Mouse (Mus musculus): Measurements from ENCODE around the gene Prdm11.

Prdm11 gene

GRCm38 (mm10) chr2:93046509-93046835, 505 bp upstream of the Prdm11 start:
- DNase-seq (ENCODE audit: low read depth in 2 of 2, low spot score in 2 of 2) = no peak

DNA sequence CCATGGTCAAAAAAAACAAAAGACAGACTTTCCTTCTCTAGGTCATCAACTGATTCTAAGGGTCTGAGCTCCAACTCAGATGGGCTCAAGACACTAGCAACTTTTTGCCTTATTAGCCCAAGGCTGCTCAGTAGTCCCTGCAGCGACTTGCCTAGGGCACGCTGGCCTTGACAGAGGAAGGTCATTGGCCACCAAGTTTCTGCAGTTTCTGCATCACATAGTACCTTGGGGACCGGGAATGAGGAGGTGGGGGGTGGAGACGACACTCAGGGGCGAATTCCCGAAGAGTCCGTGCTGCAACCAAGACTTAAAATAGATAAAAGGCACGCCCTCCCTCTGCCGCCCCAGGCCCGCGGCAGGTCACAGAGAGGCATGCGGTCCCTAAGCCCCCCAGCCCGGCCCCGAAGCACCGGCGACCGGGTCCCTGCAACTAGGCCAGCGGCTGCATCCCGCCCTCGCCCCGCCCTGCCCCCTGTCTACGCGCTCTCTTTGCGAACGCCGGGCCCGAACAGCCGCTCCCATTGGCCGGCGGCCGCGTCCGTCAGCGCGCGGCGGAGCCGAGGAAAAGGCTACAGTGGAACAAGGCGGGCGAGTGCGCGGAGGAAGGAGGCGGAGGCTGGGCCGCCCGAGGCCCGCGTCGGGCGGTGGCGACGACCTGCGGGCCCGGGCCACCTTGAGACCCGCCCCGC, 694 bp downstream of the Prdm11 start:
- peak; percentile 87 to 88 for DNase-seq (ENCODE audit: low read depth in 2 of 2, low spot score in 2 of 2)

DNA sequence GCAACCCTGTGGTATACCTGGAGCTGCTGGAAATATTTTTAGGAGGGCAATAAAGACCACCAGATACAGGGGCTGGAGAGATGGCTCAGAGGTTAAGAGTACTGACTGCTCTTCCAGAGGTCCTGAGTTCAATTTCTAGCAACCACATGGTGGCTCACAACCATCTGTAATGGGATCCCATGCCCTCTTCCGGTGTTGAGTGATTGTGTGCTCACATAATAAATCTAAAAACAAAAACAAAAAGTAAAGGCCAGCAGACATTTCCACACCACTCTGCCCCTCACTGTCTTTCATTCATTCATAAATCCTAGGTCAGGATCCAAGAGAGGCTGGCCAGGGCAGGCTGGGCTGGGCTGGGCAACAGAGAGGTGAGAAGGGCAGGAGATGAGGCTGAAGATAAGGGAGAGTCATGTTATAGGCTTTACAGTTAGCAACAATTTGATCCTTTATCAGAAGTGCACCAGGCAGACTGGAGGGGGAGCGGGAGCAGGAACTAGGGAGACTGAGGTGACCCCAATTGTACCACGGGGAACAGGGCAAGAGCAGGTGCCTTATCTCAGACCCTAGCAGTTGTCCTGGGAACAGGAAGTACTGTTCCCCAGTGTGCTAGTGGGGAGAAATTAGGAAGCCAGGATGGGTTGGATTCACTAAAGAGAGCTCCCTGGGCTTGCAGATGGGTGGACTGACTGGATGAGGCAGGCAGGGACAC, 2.4 kb downstream of the Prdm11 start:
- no peak for DNase-seq (ENCODE audit: low read depth in 2 of 2, low spot score in 2 of 2)

GRCm38 (mm10) chr2:93041470-93041869, 4.5 kb downstream of the Prdm11 start:
- DNase-seq (ENCODE audit: low read depth in 2 of 2, low spot score in 2 of 2) = no peak

- no peak for DNase-seq (ENCODE audit: low read depth in 2 of 2, low spot score in 2 of 2)
These were observed 5.1 kb downstream of the Prdm11 start for GRCm38 (mm10) chr2:93040841-93041240.

DNA sequence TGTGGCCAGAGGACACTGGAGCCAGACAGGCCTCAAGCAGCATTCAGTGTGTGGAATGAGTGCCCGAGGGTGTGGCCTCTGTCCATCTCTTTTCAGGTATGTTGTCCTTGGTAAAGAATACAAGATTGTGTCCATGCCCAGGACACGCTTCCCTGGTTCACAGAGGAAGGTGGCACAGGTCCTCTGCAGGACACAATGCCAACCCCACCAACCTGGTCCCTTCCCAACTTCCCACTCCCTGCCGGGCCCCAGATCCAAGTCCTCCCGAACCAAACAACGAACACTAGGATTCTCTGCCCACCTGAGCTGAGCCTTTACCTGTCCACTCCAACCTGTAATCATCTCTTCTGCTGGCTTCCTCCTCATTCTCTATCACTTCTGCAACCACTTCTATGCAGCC, 6.3 kb downstream of the Prdm11 start:
- DNase-seq (ENCODE audit: low read depth in 2 of 2, low spot score in 2 of 2) = no peak

DNA sequence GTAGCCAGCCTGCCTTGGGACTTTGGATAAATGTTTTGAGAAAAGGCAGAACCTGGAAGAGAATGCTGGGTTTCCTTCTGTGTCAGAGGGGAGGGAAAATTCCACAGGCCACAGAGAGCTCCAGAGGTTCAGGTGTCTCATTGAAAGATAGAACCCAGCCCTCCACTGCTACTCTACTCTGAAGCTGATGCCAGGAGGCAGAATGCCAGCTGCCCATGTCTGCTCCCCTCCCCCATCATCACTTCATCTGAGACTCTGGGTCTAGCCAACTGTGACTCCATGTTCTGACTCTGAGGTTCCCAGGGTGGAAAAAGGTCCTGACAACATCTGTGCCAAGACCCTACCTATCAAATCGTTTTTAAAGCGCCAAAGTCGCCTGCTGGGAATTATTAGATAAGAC, 6.9 kb downstream of the Prdm11 start:
- DNase-seq (ENCODE audit: low read depth in 2 of 2, low spot score in 2 of 2) = no peak

- DNase-seq (ENCODE audit: low read depth in 2 of 2, low spot score in 2 of 2) = no peak
These were observed 10.3 kb downstream of the Prdm11 start for GRCm38 (mm10) chr2:93035631-93036030.

DNA sequence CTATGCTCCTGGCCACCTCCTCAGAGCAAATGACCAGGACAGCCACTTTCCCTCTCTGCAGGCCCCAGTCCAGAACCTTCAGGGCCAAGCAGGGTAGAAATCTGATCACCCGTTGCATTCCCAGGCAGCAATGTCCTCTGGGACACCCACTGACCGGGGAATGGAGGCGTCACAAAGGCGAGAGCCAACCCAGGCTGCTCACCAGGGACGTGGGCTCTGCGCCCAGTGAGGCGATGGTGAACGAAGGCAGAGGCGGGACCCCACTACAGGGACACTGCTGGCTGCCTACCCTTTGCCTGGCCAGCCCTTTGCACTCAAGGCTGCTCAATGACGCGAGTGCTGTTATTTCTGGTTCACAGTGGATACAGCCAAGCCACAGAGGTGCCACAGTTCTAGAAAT, 13.3 kb downstream of the Prdm11 start:
- no peak for DNase-seq (ENCODE audit: low read depth in 2 of 2, low spot score in 2 of 2)

DNA sequence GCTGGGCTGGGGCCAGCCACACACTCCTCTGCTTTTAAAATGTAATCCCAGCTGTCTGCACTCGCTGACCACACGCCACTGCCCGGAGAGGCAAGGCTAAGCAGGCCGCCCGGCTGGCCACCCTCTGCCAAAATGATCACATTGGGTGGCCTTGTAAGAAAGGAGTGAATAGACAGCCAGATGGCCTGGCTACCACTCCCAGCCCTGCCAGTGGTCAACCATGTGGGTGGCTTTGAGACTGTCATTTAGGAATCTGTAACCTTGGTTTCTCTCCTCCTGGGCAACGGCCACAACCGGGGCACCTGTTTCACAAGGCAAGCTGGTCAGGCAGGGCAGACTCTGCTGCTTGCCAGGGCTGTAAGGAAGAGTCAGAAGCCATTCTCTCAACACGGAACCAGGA, 13.9 kb downstream of the Prdm11 start:
- no peak for DNase-seq (ENCODE audit: low read depth in 2 of 2, low spot score in 2 of 2)

DNA sequence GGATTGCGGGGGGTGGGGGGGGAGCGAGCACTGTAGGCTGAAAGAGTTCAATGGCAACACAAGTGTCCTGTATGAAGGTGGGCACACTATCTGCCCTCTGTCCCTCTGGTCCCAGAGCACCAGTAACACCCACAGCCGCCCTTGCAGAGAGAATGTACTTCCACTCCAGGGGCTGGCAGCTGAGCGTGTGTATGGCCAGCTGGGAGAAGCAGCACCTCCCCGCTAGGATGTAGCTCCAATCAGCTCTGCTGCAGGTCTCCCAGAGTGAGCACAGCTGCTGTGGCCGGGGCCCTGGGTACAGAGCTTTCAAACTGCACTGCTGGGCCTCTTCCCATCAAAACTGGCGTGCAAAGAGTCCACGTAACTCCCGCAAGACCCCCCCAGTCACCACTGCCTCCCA, 14.9 kb downstream of the Prdm11 start:
- DNase-seq (ENCODE audit: low read depth in 2 of 2, low spot score in 2 of 2) = no peak

DNA sequence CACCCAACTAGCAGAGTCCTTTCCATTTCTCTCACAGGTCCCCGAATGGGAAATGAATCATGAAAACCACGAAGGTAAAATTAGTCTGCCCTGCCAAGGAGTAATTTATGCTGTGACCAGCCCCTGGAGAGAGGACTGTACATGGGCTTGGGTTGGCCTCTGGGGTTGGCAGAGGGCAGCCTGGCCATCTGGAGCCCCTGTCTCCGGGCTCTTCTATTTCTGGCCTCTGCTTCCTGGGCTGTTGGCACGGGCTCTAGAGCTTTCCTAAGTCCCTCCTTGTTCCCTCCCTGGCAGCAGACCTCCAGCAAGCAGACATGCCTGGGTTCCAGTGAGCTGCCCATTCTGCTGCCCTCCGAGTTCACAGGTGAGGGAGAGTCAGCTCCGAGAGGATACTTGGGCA, 15.9 kb downstream of the Prdm11 start:
- no peak for DNase-seq (ENCODE audit: low read depth in 2 of 2, low spot score in 2 of 2)

DNA sequence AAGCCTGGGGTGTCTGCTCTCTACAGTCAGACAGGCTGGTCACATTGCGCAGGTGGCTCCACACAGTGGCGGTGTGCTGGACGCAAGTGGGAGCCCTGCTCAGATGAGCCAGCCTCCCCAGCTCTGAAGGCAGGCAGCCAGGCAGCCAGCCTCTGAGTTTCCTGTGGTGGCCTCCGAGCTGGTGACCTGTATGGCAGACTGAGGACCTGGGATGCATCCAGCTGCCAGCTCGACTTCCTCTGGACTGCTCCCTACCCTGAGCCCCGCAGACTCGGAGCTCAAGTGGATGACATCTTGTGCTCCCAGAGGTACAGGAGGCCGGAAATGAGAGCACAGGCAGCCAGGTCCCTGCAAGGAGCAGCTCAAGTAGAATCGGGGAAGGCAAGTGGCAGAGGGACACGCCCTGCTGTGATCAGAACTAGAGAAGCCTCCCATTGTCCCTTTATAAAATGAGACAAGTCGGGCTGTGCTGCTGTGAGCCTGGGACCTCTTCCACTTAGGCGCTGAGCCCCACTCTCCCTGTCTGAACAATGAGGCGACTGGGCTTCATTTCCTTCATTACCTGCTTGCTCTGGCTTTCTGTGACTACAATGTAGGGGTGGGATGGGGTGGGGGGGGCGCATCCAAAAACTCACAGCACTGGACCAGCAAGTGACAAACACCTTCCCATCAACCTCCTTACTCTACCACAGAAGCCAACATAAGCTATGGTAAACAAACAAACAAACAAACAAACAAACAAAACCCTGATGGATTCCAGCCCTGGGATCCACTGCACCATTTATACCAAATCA, 16.5 kb downstream of the Prdm11 start:
- DNase-seq (ENCODE audit: low read depth in 2 of 2, low spot score in 2 of 2) = no peak

- DNase-seq (ENCODE audit: low read depth in 2 of 2, low spot score in 2 of 2) = no peak
These were observed 17.1 kb downstream of the Prdm11 start for GRCm38 (mm10) chr2:93028865-93029264.

GRCm38 (mm10) chr2:93027713-93028112, 18.3 kb downstream of the Prdm11 start:
- DNase-seq (ENCODE audit: low read depth in 2 of 2, low spot score in 2 of 2) = no peak

DNA sequence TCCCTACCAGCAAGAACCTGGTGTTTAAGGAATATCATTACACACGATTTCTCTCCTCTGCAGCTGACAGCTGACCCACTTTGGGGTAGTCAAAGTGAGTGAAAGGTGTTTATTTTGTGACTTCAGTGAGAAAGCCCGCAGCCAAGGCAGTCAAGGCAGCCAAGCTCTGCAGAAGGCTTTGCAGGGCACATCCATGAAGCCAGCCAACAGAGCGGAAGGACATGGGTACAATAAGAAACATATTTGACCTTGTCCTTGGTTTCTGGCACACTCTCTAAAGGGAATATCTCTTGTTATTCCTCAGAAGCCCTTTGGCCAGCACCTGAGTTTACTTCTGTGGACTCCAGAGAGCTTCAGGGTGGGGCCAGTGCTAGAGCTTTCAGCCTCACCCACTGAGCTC, 21.5 kb downstream of the Prdm11 start:
- DNase-seq (ENCODE audit: low read depth in 2 of 2, low spot score in 2 of 2) = no peak

DNA sequence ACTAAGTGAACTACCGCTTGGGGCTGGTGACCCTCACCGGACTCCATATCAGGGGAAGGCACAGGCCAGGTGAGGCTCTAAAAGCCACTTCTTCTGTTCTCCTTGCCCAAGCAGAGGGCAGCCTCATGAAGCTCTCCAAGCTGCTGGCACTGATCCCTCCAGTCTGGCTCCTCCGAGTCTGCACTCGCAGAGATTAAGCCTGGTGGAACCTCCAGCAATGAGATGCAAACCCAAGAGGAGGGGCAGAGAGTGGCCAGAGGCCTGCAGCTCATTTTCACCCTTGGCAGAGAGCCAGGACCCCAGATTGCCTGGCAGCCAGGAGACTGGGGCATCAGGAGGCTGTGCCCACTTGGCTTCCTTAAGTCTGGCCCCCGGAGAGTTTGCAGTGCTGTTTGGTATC, 27.1 kb downstream of the Prdm11 start:
- no peak for DNase-seq (ENCODE audit: low read depth in 2 of 2, low spot score in 2 of 2)

DNA sequence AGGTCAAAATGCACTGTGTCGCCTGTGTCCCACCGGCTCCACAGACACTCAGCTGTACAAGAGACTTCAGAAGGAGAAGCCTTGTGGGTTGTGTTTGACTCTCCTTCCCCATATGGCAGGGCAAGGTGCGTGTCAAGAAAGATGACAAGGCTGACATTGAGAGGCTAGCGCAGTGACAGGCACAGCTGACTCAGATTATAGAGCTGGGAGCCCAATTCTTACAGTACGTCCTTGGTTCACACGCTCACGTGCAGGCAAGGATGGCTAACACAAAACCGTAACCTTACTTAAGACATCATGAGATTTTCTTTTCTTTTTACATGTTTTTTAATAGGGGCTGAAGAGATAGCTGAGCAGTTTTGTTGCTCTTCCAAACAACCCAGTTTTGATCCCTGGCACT, 28.8 kb downstream of the Prdm11 start:
- no peak for DNase-seq (ENCODE audit: low read depth in 2 of 2, low spot score in 2 of 2)

DNA sequence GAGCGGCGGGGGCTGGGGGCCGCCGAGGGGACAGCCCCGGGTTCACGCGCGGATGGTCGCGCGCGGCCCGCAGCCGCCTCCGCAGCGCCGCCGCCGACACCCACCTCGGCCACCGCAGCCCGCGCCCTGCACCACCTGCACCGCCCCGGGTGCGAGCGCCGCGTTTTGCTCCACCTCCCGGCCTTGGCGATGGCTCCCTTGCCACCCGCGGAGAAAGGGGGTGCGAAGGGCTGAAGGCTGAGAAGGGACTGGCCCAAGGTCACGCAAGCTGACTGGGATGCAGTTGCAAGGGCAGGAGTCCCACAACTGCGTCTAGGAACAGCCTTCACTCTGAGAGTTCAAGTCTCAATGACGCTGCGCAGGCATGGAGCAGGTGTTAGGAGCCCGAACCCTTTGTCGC, 30.9 kb downstream of the Prdm11 start:
- DNase-seq (ENCODE audit: low read depth in 2 of 2, low spot score in 2 of 2) = no peak

DNA sequence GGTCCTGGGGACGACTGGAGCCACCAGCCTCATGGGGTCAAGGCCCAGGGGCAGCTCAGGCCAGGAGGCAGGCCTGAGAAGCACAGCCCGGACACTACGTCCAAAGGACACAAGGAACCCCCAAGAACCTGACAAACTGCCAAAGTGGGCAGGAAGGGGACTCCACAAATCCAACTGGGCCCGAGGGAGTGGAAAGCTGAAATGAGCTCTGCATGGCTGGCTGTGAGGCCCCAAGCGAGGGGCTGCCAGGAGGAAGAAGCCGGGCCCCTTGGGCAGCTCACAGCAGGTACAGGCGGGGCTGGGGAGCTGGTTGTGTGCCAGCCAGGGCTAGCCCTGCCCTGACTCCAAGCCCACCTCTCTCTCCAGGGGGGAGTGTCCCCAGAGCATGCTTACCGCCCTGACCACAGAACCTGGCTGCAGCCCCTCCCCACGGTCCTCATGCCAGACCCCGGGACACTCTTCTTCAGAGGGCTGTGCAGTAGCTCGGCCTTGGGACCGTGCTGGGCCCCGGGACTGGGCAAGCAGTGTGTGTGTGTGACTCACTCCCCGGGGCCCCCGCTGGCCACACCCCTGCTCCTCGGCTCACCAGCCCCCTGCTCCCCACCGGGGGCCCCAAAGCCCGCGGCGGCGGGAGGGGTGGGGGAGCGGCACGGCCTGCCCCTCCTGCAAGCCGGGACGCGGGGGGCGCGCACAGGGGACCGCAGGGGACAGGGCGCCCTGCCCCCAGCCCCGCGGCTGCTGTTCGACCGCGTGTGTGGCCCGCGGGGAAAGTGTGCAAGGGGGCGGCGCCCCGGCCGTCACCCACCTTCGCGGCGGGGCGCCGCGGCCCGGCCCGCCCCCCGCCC, 31.7 kb downstream of the Prdm11 start:
- no peak for DNase-seq (ENCODE audit: low read depth in 2 of 2, low spot score in 2 of 2)

GRCm38 (mm10) chr2:93013415-93014092, 32.4 kb downstream of the Prdm11 start:
- DNase-seq (ENCODE audit: low read depth in 2 of 2, low spot score in 2 of 2) = no peak
